Mouse (Mus musculus): ENCODE data around the gene Sec61b. TPM values are rescaled to one million over a fixed set of nuclear protein-coding genes. Genes with fewer than 3 reads are reported as not detected.

Gene Sec61b
- total and polyA plus RNA-seq, 3 experiments: 329 to 538 TPM; not detected in 1

- Histone ChIP-seq H3K4me1 (ENCODE audit: control insufficient read depth in 1 of 2, insufficient read depth in 2 of 2, low read length in 2 of 2) (no peaks in the 10 kb centered on the region), H3K9me3 (replicated peaks; ENCODE audit: insufficient read depth, low read length) (no peaks in the 10 kb centered on the region), H3K79me2 (ENCODE audit: control insufficient read depth, insufficient read depth, low read length, poor library complexity) (no peaks in the 10 kb centered on the region), H3K27ac (ENCODE audit: control insufficient read depth, low read depth, low read length) (no peak overlapping the region), H3K27me3 (ENCODE audit: control insufficient read depth in 1 of 2, insufficient read depth in 2 of 2, low read length in 2 of 2) (no peaks in the 10 kb centered on the region), H3K36me3 (ENCODE audit: control insufficient read depth in 1 of 2, insufficient read depth in 2 of 2, low read length in 2 of 2) (no peaks in the 10 kb centered on the region), H3K9ac (ENCODE audit: control insufficient read depth, low read depth, low read length, poor library complexity, severe bottlenecking) (no peak overlapping the region), H3K4me3 (ENCODE audit: control insufficient read depth in 1 of 2, insufficient read depth in 1 of 2, low read depth in 2 of 2, low read length in 2 of 2) (no peak overlapping the region)
- TF ChIP-seq MEF2A (IDR thresholded peaks at IDR 0.05; ENCODE audit: extremely low read depth, insufficient replicate concordance, low read depth, low read length, poor library complexity, severe bottlenecking): no peak
- TF ChIP-seq JUND (IDR thresholded peaks at IDR 0.05; ENCODE audit: low read depth, low read length): no peak
- TF ChIP-seq TCF12 (IDR thresholded peaks at IDR 0.05; ENCODE audit: low read depth, low read length): no peak
- TF ChIP-seq GATA1 (IDR thresholded peaks at IDR 0.05; ENCODE audit: low read depth, low read length): no peak
- TF ChIP-seq MXI1 (IDR thresholded peaks at IDR 0.05; ENCODE audit: low read depth, low read length): no peak
- TF ChIP-seq USF2 (IDR thresholded peaks at IDR 0.05; ENCODE audit: borderline replicate concordance in 1 of 2, insufficient read depth in 1 of 2, low read depth in 1 of 2, low read length in 2 of 2): no peak
- no peak for TF ChIP-seq POLR2AphosphoS2 (IDR thresholded peaks at IDR 0.05; ENCODE audit: low read length)
- no peak for TF ChIP-seq SIN3A (IDR thresholded peaks at IDR 0.05; ENCODE audit: low read length)
- no peak for TF ChIP-seq RAD21 (IDR thresholded peaks at IDR 0.05; ENCODE audit: low read depth, low read length)
- TF ChIP-seq CTCF (IDR thresholded peaks at IDR 0.05 in 2 of 3, conservative IDR thresholded peaks at IDR 0.05 in 1 of 3; ENCODE audit: control insufficient read depth in 1 of 3, insufficient read depth in 1 of 3, low read depth in 2 of 3, low read length in 3 of 3, poor library complexity in 1 of 3, severe bottlenecking in 1 of 3): no peak
- TF ChIP-seq MYB (IDR thresholded peaks at IDR 0.05; ENCODE audit: low read depth, low read length): no peak
- TF ChIP-seq BHLHE40 (IDR thresholded peaks at IDR 0.05; ENCODE audit: borderline replicate concordance, low read depth, low read length): no peak
- TF ChIP-seq MAX (IDR thresholded peaks at IDR 0.05; ENCODE audit: low read length): no peak
- TF ChIP-seq MYC (IDR thresholded peaks at IDR 0.05; ENCODE audit: low read depth, low read length): no peak
- TF ChIP-seq UBTF (IDR thresholded peaks at IDR 0.05; ENCODE audit: borderline replicate concordance, insufficient read depth, low read depth, low read length): no peak
- no peak for TF ChIP-seq EP300 (IDR thresholded peaks at IDR 0.05; ENCODE audit: low read depth in 1 of 2, low read length in 2 of 2)
- TF ChIP-seq ZNF384 (IDR thresholded peaks at IDR 0.05; ENCODE audit: low read depth, low read length): no peak
- TF ChIP-seq E2F4 (IDR thresholded peaks at IDR 0.05; ENCODE audit: borderline replicate concordance, low read depth, low read length): no peak
- TF ChIP-seq ZC3H11A (IDR thresholded peaks at IDR 0.05; ENCODE audit: low read depth, low read length): no peak
- TF ChIP-seq GABPA (IDR thresholded peaks at IDR 0.05; ENCODE audit: low read depth, low read length): no peak
- DNase-seq (ENCODE audit: low read depth, low spot score): no peak
Measured at GRCm38 (mm10) chr4:47448526-47448925, 25.9 kb upstream of the Sec61b start.

- no peaks in the 10 kb centered on the region for H3K9me3 ChIP-seq (replicated peaks; ENCODE audit: insufficient read depth, low read length)
- H3K36me3 ChIP-seq (ENCODE audit: control insufficient read depth in 1 of 2, insufficient read depth in 2 of 2, low read length in 2 of 2): no peaks in the 10 kb centered on the region
- TF ChIP-seq MAFK (IDR thresholded peaks at IDR 0.05; ENCODE audit: borderline replicate concordance, low read depth, low read length) (no peak), E2F4 (IDR thresholded peaks at IDR 0.05; ENCODE audit: borderline replicate concordance, low read depth, low read length) (no peak), NELFE (IDR thresholded peaks at IDR 0.05; ENCODE audit: low read depth, low read length) (no peak), USF1 (IDR thresholded peaks at IDR 0.05; ENCODE audit: low read depth, low read length) (no peak), CHD2 (IDR thresholded peaks at IDR 0.05; ENCODE audit: low read length) (no peak), SMC3 (IDR thresholded peaks at IDR 0.05; ENCODE audit: low read depth, low read length) (no peak), MYC (IDR thresholded peaks at IDR 0.05; ENCODE audit: low read depth, low read length) (no peak), JUND (IDR thresholded peaks at IDR 0.05; ENCODE audit: low read depth, low read length) (no peak), MYB (IDR thresholded peaks at IDR 0.05; ENCODE audit: low read depth, low read length) (no peak), POLR2AphosphoS2 (IDR thresholded peaks at IDR 0.05; ENCODE audit: low read length) (no peak), ZMIZ1 (IDR thresholded peaks at IDR 0.05; ENCODE audit: low read depth, low read length) (no peak), ELF1 (IDR thresholded peaks at IDR 0.05; ENCODE audit: low read depth, low read length) (no peak), BHLHE40 (IDR thresholded peaks at IDR 0.05; ENCODE audit: borderline replicate concordance, low read depth, low read length) (no peak), MEF2A (IDR thresholded peaks at IDR 0.05; ENCODE audit: extremely low read depth, insufficient replicate concordance, low read depth, low read length, poor library complexity, severe bottlenecking) (no peak), TBP (IDR thresholded peaks at IDR 0.05; ENCODE audit: low read depth, low read length) (no peak), EP300 (IDR thresholded peaks at IDR 0.05; ENCODE audit: low read depth in 1 of 2, low read length in 2 of 2) (no peak)
- no peak overlapping the region for H3K27ac ChIP-seq (ENCODE audit: control insufficient read depth, low read depth, low read length)
- no peak overlapping the region for H3K9ac ChIP-seq (ENCODE audit: control insufficient read depth, low read depth, low read length, poor library complexity, severe bottlenecking)
- no peaks in the 10 kb centered on the region for H3K4me1 ChIP-seq (ENCODE audit: control insufficient read depth in 1 of 2, insufficient read depth in 2 of 2, low read length in 2 of 2)
- no peak for DNase-seq (ENCODE audit: low read depth, low spot score)
- no peaks in the 10 kb centered on the region for H3K27me3 ChIP-seq (ENCODE audit: control insufficient read depth in 1 of 2, insufficient read depth in 2 of 2, low read length in 2 of 2)
- H3K79me2 ChIP-seq (ENCODE audit: control insufficient read depth, insufficient read depth, low read length, poor library complexity): no peaks in the 10 kb centered on the region
- H3K4me3 ChIP-seq (ENCODE audit: control insufficient read depth in 1 of 2, insufficient read depth in 1 of 2, low read depth in 2 of 2, low read length in 2 of 2): no peak overlapping the region
Measured at GRCm38 (mm10) chr4:47449116-47449515, 25.3 kb upstream of the Sec61b start.

All from MEL (cell line).